Mouse (Mus musculus): Measurements from ENCODE around the gene Crb1. TPM values are rescaled to one million over a fixed set of nuclear protein-coding genes. Genes with fewer than 3 reads are reported as not detected.

Crb1 gene
- polyA plus RNA-seq, 1 experiment from 2014 or later, result not detected

GRCm38 (mm10) chr1:139292023-139292422, 84.9 kb downstream of the Crb1 start:
- Histone ChIP-seq H3K79me2 (ENCODE audit: inconsistent target) (no peaks in the 10 kb centered on the region), H3K4me3 (ENCODE audit: inconsistent target) (no peak overlapping the region), H3K27ac (no peak overlapping the region), H3K36me3 (ENCODE audit: inconsistent target) (no peaks in the 10 kb centered on the region)
- 95% methylated on average over 4 of the region's 4 CpGs for WGBS (ENCODE audit: missing documents)

GRCm38 (mm10) chr1:139291593-139291992, 85.3 kb downstream of the Crb1 start:
- Histone ChIP-seq H3K4me3 (ENCODE audit: inconsistent target) (no peak overlapping the region), H3K36me3 (ENCODE audit: inconsistent target) (no peaks in the 10 kb centered on the region), H3K79me2 (ENCODE audit: inconsistent target) (no peaks in the 10 kb centered on the region), H3K27ac (no peak overlapping the region)
- WGBS (ENCODE audit: missing documents), result 100% methylated on average over 1 of the region's 1 CpGs

GRCm38 (mm10) chr1:139276619-139277320, 100.1 kb downstream of the Crb1 start:
- no peak overlapping the region for H3K27ac ChIP-seq
- H3K79me2 ChIP-seq (ENCODE audit: inconsistent target), result no peaks in the 10 kb centered on the region
- no peaks in the 10 kb centered on the region for H3K36me3 ChIP-seq (ENCODE audit: inconsistent target)
- no peak overlapping the region for H3K4me3 ChIP-seq (ENCODE audit: inconsistent target)
- 53% methylated on average over 4 of the region's 4 CpGs for WGBS (ENCODE audit: missing documents)

GRCm38 (mm10) chr1:139267844-139268243, 109.1 kb downstream of the Crb1 start:
- WGBS (ENCODE audit: missing documents), result 18% methylated on average over 6 of the region's 6 CpGs
- Histone ChIP-seq H3K4me3 (ENCODE audit: inconsistent target) (no peak overlapping the region), H3K27ac (no peak overlapping the region), H3K79me2 (ENCODE audit: inconsistent target) (no peaks in the 10 kb centered on the region), H3K36me3 (ENCODE audit: inconsistent target) (no peaks in the 10 kb centered on the region)

- Histone ChIP-seq H3K79me2 (ENCODE audit: inconsistent target) (no peaks in the 10 kb centered on the region), H3K4me3 (ENCODE audit: inconsistent target) (no peak overlapping the region), H3K36me3 (ENCODE audit: inconsistent target) (no peaks in the 10 kb centered on the region), H3K27ac (no peak overlapping the region)
- 67% methylated on average over 1 of the region's 1 CpGs for WGBS (ENCODE audit: missing documents)
These were observed 112.7 kb downstream of the Crb1 start for GRCm38 (mm10) chr1:139264245-139264644.

- no peaks in the 10 kb centered on the region for H3K79me2 ChIP-seq (ENCODE audit: inconsistent target)
- WGBS (ENCODE audit: missing documents), result 8% methylated on average over 1 of the region's 1 CpGs
- no peak overlapping the region; the same call in 1 of the 2 replicates for H3K4me3 ChIP-seq (ENCODE audit: inconsistent target)
These were observed 113.7 kb downstream of the Crb1 start for GRCm38 (mm10) chr1:139263158-139263557.

GRCm38 (mm10) chr1:139255581-139255980, 121.3 kb downstream of the Crb1 start:
- no peak overlapping the region for H3K27ac ChIP-seq
- H3K36me3 ChIP-seq (ENCODE audit: inconsistent target), result no peaks in the 10 kb centered on the region
- 91% methylated on average over 6 of the region's 7 CpGs for WGBS (ENCODE audit: missing documents)
- H3K79me2 ChIP-seq (ENCODE audit: inconsistent target), result no peaks in the 10 kb centered on the region
- H3K4me3 ChIP-seq (ENCODE audit: inconsistent target), result no peak overlapping the region

More at GRCm38 (mm10) chr1:139263158-139263557, 113.7 kb downstream of the Crb1 start:
- H3K27ac ChIP-seq, result no peak overlapping the region
- H3K36me3 ChIP-seq (ENCODE audit: inconsistent target), result no peaks in the 10 kb centered on the region

- Histone ChIP-seq H3K4me3 (ENCODE audit: inconsistent target) (no peak overlapping the region), H3K27ac (no peak overlapping the region), H3K79me2 (ENCODE audit: inconsistent target) (no peaks in the 10 kb centered on the region), H3K36me3 (ENCODE audit: inconsistent target) (no peaks in the 10 kb centered on the region)
- 96% methylated on average over 3 of the region's 3 CpGs for WGBS (ENCODE audit: missing documents)
These were observed 124.9 kb downstream of the Crb1 start for GRCm38 (mm10) chr1:139252041-139252440.

GRCm38 (mm10) chr1:139249159-139249558, 127.7 kb downstream of the Crb1 start:
- no peaks in the 10 kb centered on the region for H3K79me2 ChIP-seq (ENCODE audit: inconsistent target)
- H3K4me3 ChIP-seq (ENCODE audit: inconsistent target), result no peak overlapping the region
- no peaks in the 10 kb centered on the region for H3K36me3 ChIP-seq (ENCODE audit: inconsistent target)
- no peak overlapping the region for H3K27ac ChIP-seq
- WGBS (ENCODE audit: missing documents), result 95% methylated on average over 5 of the region's 6 CpGs

GRCm38 (mm10) chr1:139246723-139247380, 130.0 kb downstream of the Crb1 start:
- Histone ChIP-seq H3K27ac (no peak overlapping the region), H3K4me3 (ENCODE audit: inconsistent target) (no peak overlapping the region), H3K79me2 (ENCODE audit: inconsistent target) (no peaks in the 10 kb centered on the region), H3K36me3 (ENCODE audit: inconsistent target) (no peaks in the 10 kb centered on the region)
- WGBS (ENCODE audit: missing documents), result 94% methylated on average over 12 of the region's 12 CpGs

GRCm38 (mm10) chr1:139236794-139237193, 140.1 kb downstream of the Crb1 start:
- no peak overlapping the region for H3K4me3 ChIP-seq (ENCODE audit: inconsistent target)
- WGBS (ENCODE audit: missing documents), result 80% methylated on average over 5 of the region's 5 CpGs
- H3K36me3 ChIP-seq (ENCODE audit: inconsistent target), result no peaks in the 10 kb centered on the region
- no peak overlapping the region for H3K27ac ChIP-seq
- H3K79me2 ChIP-seq (ENCODE audit: inconsistent target), result no peaks in the 10 kb centered on the region

GRCm38 (mm10) chr1:139234611-139235568, 142.0 kb downstream of the Crb1 start:
- Histone ChIP-seq H3K79me2 (ENCODE audit: inconsistent target) (no peaks in the 10 kb centered on the region), H3K4me3 (ENCODE audit: inconsistent target) (no peak overlapping the region), H3K27ac (no peak overlapping the region), H3K36me3 (ENCODE audit: inconsistent target) (no peaks in the 10 kb centered on the region)
- 95% methylated on average over 3 of the region's 3 CpGs for WGBS (ENCODE audit: missing documents)

GRCm38 (mm10) chr1:139232636-139233035, 144.3 kb downstream of the Crb1 start:
- Histone ChIP-seq H3K79me2 (ENCODE audit: inconsistent target) (no peaks in the 10 kb centered on the region), H3K27ac (no peak overlapping the region), H3K36me3 (ENCODE audit: inconsistent target) (no peaks in the 10 kb centered on the region), H3K4me3 (ENCODE audit: inconsistent target) (no peak overlapping the region)
- 83% methylated on average over 3 of the region's 3 CpGs for WGBS (ENCODE audit: missing documents)

GRCm38 (mm10) chr1:139224309-139224949, 152.5 kb downstream of the Crb1 start:
- Histone ChIP-seq H3K27ac (no peak overlapping the region), H3K79me2 (ENCODE audit: inconsistent target) (no peaks in the 10 kb centered on the region), H3K36me3 (ENCODE audit: inconsistent target) (no peaks in the 10 kb centered on the region), H3K4me3 (ENCODE audit: inconsistent target) (no peak overlapping the region)
- WGBS (ENCODE audit: missing documents), result 87% methylated on average over 6 of the region's 6 CpGs

All from macrophage (primary cell).